Mouse (Mus musculus) G1E (cell line): ENCODE measurements at regions not wholly inside any gene's neighbourhood (a gene's known extent, or its start where the extent isn't known, plus 50 kb on each side); places are given as distances from the start of the nearest gene placed in this dataset.

Source experiments
- CTCF ChIP-seq: IDR thresholded peaks from 2 replicates; pipeline ENCODE4 v1.5.1; 2012; ENCODE audit warnings: low read depth, low read length, inconsistent platforms, mixed read lengths
- GATA1 ChIP-seq: IDR thresholded peaks from 2 replicates; pipeline ENCODE4 v1.6.1; 2012; ENCODE audit warnings: borderline replicate concordance, low read length, inconsistent platforms, mixed read lengths
- GATA2 ChIP-seq: IDR thresholded peaks from 2 replicates; pipeline ENCODE4 v1.6.1; 2012; ENCODE audit warnings: low read depth, low read length, inconsistent platforms, borderline replicate concordance

DNA sequence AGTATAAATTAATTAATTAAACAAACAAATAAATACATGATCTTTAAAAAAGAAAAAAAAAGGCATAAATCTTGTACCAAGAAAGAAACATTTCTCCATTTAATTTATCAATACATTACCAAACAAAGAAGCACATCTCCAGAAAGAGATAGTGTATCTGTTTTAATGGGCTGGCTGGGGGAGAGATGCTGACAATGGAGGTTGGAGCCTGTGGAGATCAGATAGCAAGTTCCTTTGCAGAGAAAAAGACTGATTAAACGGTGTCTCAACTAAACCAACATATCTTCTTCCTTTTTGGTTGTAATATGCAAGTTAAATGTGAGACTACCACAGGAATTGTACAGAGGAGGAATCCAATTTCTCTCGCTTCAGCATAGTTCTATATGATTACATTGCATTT lies 433.5 kb upstream of the Htr2c start:
- TF ChIP-seq CTCF (no peak), GATA1 (no peak), GATA2 (no peak)
